Mouse (Mus musculus) liver, embryonic 15.5 days (tissue): Measurements from ENCODE around the gene Hmgb3. TPM values are rescaled to one million over a fixed set of nuclear protein-coding genes. Genes with fewer than 3 reads are reported as not detected.

Experiments
- ATAC-seq: fragments of 200-750 bp; cut with Nextera tagmentation; 2 replicates; pipeline ENCODE4 v1.8.0; 2017; ENCODE audit warnings: moderate number of reproducible peaks, mild to moderate bottlenecking, moderate library complexity; ENCODE audit not compliant: insufficient read depth
- H3K27ac ChIP-seq: fragments of 300-500 bp; sonication (generic); replicated peaks from 2 replicates; pipeline ENCODE4 v1.5.1; 2015; ENCODE audit warnings: mild to moderate bottlenecking, inconsistent platforms
- H3K27me3 ChIP-seq: fragments of 300-500 bp; sonication (generic); 2 replicates; pipeline ENCODE4 v1.6.1; 2015; ENCODE audit warnings: mild to moderate bottlenecking, inconsistent platforms
- H3K36me3 ChIP-seq: fragments of 300-500 bp; sonication (generic); replicated peaks from 2 replicates; pipeline ENCODE4 v1.6.1; 2015; ENCODE audit warnings: moderate library complexity, mild to moderate bottlenecking, inconsistent platforms
- H3K4me1 ChIP-seq: fragments of 300-500 bp; sonication (generic); replicated peaks from 2 replicates; pipeline ENCODE4 v1.6.1; 2015; ENCODE audit warnings: inconsistent platforms
- H3K4me2 ChIP-seq: fragments of 300-500 bp; sonication (generic); 2 replicates; pipeline ENCODE4 v1.6.1; 2015; ENCODE audit warnings: moderate library complexity, mild to moderate bottlenecking, inconsistent platforms
- H3K4me3 ChIP-seq: fragments of 300-500 bp; sonication (generic); replicated peaks from 2 replicates; pipeline ENCODE4 v1.5.1; 2015; ENCODE audit warnings: mild to moderate bottlenecking, inconsistent platforms
- H3K9ac ChIP-seq: fragments of 300-500 bp; sonication (generic); 2 replicates; pipeline ENCODE4 v1.6.1; 2015; ENCODE audit warnings: moderate library complexity, mild to moderate bottlenecking, inconsistent platforms
- H3K9me3 ChIP-seq: fragments of 300-500 bp; sonication (generic); replicated peaks from 2 replicates; pipeline ENCODE4 v1.6.1; 2016; ENCODE audit warnings: inconsistent platforms
- WGBS: fragments of 180-500 bp; shearing (Covaris S2); methylation state at CpG from one replicate; pipeline ENCODE4 v1.1.7; 2015; ENCODE audit warnings: mixed read lengths; ENCODE audit not compliant: insufficient replicate concordance; 5-methylcytosine and 5-hydroxymethylcytosine counted together
- microRNA-seq: library from miRNA; unstranded; fragments of <30 nt; microRNA quantifications from one replicate; pipeline ENCODE4, GENCODE M21; 2016
- polyA plus RNA-seq: library from polyadenylated mRNA; unstranded; fragments of >200 nt; fragmentation: Nextera tagmentation; extraction: Ambion mirVana; gene quantifications from 2 replicates; pipeline ENCODE4 v1.2.1, GENCODE M21; 2015

Hmgb3 gene
- polyA plus RNA-seq, 1 experiment from 2014 or later: 187 TPM

- ATAC-seq: no peak
- WGBS: 27% methylated on average over 1 of the region's 1 CpGs
- Histone ChIP-seq H3K9ac (no peak overlapping the region), H3K4me1 (no peaks in the 10 kb centered on the region), H3K27me3 (no peaks in the 10 kb centered on the region), H3K27ac (no peak overlapping the region), H3K36me3 (no peaks in the 10 kb centered on the region), H3K9me3 (no peaks in the 10 kb centered on the region), H3K4me3 (no peak overlapping the region), H3K4me2 (no peak overlapping the region)
These were observed 33.5 kb downstream of the Hmgb3 start for GRCm38 (mm10) chrX:71589181-71589580.

- no peaks in the 10 kb centered on the region for H3K4me1 ChIP-seq
- 4% methylated on average over 24 of the region's 25 CpGs for WGBS
- peak overlapping the region; percentile 36 for H3K4me3 ChIP-seq
- H3K9ac ChIP-seq: no peak overlapping the region
- H3K4me2 ChIP-seq: peak overlapping the region; percentile 68
- H3K9me3 ChIP-seq: no peaks in the 10 kb centered on the region
- H3K27me3 ChIP-seq: peaks cover 16% of the 10 kb centered on the region
- ATAC-seq: 0 out of 2 replicates have a peak, but pooled peaks have one; percentile 31
- no peaks in the 10 kb centered on the region for H3K36me3 ChIP-seq
- no peak overlapping the region for H3K27ac ChIP-seq
These were observed 45.4 kb downstream of the Hmgb3 start for GRCm38 (mm10) chrX:71601052-71601611.

Small RNAs within 50 kb of the gene (microRNA-seq; reads per million reads assigned to microRNA genes)
- not detected for gene Gm23945

Other genes starting within 250 kb of the Hmgb3 start
- 4.8 and 5.0 TPM in 2 replicates for gene Mtmr1, start 191.2 kb upstream of the Hmgb3 start, polyA plus RNA-seq
- gene Cd99l2, start 63.1 kb upstream of the Hmgb3 start, polyA plus RNA-seq: 10.8 and 11.6 TPM in 2 replicates
- 0.03 TPM in 1 of 2 replicates, not detected in the other for gene Gpr50, start 107.7 kb downstream of the Hmgb3 start, polyA plus RNA-seq